Mouse (Mus musculus) lung, embryonic 14.5 days (tissue): ENCODE data around the gene Fmo3. TPM values are rescaled to one million over a fixed set of nuclear protein-coding genes. Genes with fewer than 3 reads are reported as not detected.

Experiments
- ATAC-seq: fragments of 200-750 bp; cut with Nextera tagmentation; 2 replicates; pipeline ENCODE4 v1.8.0; 2017; ENCODE audit warnings: mild to moderate bottlenecking, moderate TSS enrichment, moderate library complexity; ENCODE audit not compliant: insufficient read depth
- DNase-seq: peaks from one replicate; pipeline ENCODE4 v3.0.0-alpha.2; 2015
- H3K27ac ChIP-seq: fragments of 300-500 bp; sonication (generic); 2 replicates; pipeline ENCODE4 v1.5.1; 2014; ENCODE audit warnings: low read depth, mild to moderate bottlenecking, moderate library complexity
- H3K27me3 ChIP-seq: fragments of 300-500 bp; sonication (generic); 2 replicates; pipeline ENCODE4 v1.6.1; 2014; ENCODE audit warnings: low read length, control low read depth; ENCODE audit not compliant: insufficient read depth
- H3K36me3 ChIP-seq: fragments of 300-500 bp; sonication (generic); 2 replicates; pipeline ENCODE4 v1.6.1; 2014; ENCODE audit warnings: control low read depth; ENCODE audit not compliant: insufficient read depth
- H3K4me1 ChIP-seq: fragments of 300-500 bp; sonication (generic); 2 replicates; pipeline ENCODE4 v1.6.1; 2014; ENCODE audit warnings: antibody characterized with exemption, control low read depth; ENCODE audit not compliant: insufficient read depth
- H3K4me2 ChIP-seq: fragments of 300-500 bp; sonication (generic); 2 replicates; pipeline ENCODE4 v1.6.1; 2014; ENCODE audit warnings: mild to moderate bottlenecking
- H3K4me3 ChIP-seq: fragments of 300-500 bp; sonication (generic); 2 replicates; pipeline ENCODE4 v1.5.1; 2014; ENCODE audit warnings: low read depth, low read length
- H3K9ac ChIP-seq: fragments of 300-500 bp; sonication (generic); 2 replicates; pipeline ENCODE4 v1.6.1; 2014
- H3K9me3 ChIP-seq: fragments of 300-500 bp; sonication (generic); 2 replicates; pipeline ENCODE4 v1.6.1; 2016; ENCODE audit warnings: low read depth, low read length, control low read depth
- CTCF ChIP-seq: IDR thresholded peaks from 2 replicates; pipeline ENCODE4 v1.5.1; 2016; ENCODE audit warnings: antibody characterized with exemption, low read depth
- WGBS: fragments of 180-500 bp; shearing (Covaris S2); extraction: QIAGEN DNeasy Blood & Tissue Kit; methylation state at CpG from one replicate; pipeline ENCODE4 v1.1.7; 2014; 5-methylcytosine and 5-hydroxymethylcytosine counted together
- polyA plus RNA-seq: library from polyadenylated mRNA; unstranded; fragments of >200 nt; fragmentation: Nextera tagmentation; extraction: Ambion mirVana; gene quantifications from 2 replicates; pipeline ENCODE4 v1.2.1, GENCODE M21; 2014

Fmo3 gene
- polyA plus RNA-seq, 1 experiment from 2014 or later: not detected

GRCm38 (mm10) chr1:162986121-162986748 lies 1.9 kb upstream of the Fmo3 start:
- no peak overlapping the region for H3K4me3 ChIP-seq
- H3K9me3 ChIP-seq: no peaks in the 10 kb centered on the region
- TF ChIP-seq CTCF: no peak
- H3K9ac ChIP-seq: no peak overlapping the region
- no peaks in the 10 kb centered on the region for H3K4me1 ChIP-seq
- no peak for ATAC-seq
- no peaks in the 10 kb centered on the region for H3K27me3 ChIP-seq
- no peak for DNase-seq
- no peak overlapping the region for H3K27ac ChIP-seq
- no peaks in the 10 kb centered on the region for H3K36me3 ChIP-seq
- no peak overlapping the region for H3K4me2 ChIP-seq
- WGBS: 76% methylated on average over 2 of the region's 2 CpGs

GRCm38 (mm10) chr1:162963556-162963955 lies 20.8 kb downstream of the Fmo3 start:
- H3K27me3 ChIP-seq: no peaks in the 10 kb centered on the region
- no peaks in the 10 kb centered on the region for H3K9me3 ChIP-seq
- ATAC-seq (no peak), DNase-seq (no peak)
- WGBS: 65% methylated on average over 2 of the region's 2 CpGs
- H3K9ac ChIP-seq: no peak overlapping the region
- no peak overlapping the region for H3K4me3 ChIP-seq
- no peak for TF ChIP-seq CTCF
- H3K4me1 ChIP-seq: no peaks in the 10 kb centered on the region
- no peak overlapping the region for H3K27ac ChIP-seq
- no peak overlapping the region for H3K4me2 ChIP-seq
- H3K36me3 ChIP-seq: no peaks in the 10 kb centered on the region

- ATAC-seq (no peak), DNase-seq (no peak)
- 79% methylated on average over 1 of the region's 1 CpGs for WGBS
- H3K4me1 ChIP-seq: no peaks in the 10 kb centered on the region
- no peak overlapping the region for H3K9ac ChIP-seq
- no peak overlapping the region for H3K4me2 ChIP-seq
- H3K4me3 ChIP-seq: no peak overlapping the region
- TF ChIP-seq CTCF: no peak
- H3K36me3 ChIP-seq: no peaks in the 10 kb centered on the region
- H3K27me3 ChIP-seq: no peaks in the 10 kb centered on the region
- H3K9me3 ChIP-seq: no peaks in the 10 kb centered on the region
- H3K27ac ChIP-seq: no peak overlapping the region
These were observed 26.9 kb downstream of the Fmo3 start for GRCm38 (mm10) chr1:162957422-162957821.

GRCm38 (mm10) chr1:162953079-162953478 lies 31.2 kb downstream of the Fmo3 start:
- DNase-seq: no peak
- WGBS: 47% methylated on average over 2 of the region's 2 CpGs
- TF ChIP-seq CTCF: no peak

GRCm38 (mm10) chr1:162949763-162950162 lies 34.6 kb downstream of the Fmo3 start:
- Histone ChIP-seq H3K9ac (no peak overlapping the region), H3K9me3 (no peaks in the 10 kb centered on the region), H3K4me1 (no peaks in the 10 kb centered on the region), H3K4me3 (no peak overlapping the region), H3K27ac (no peak overlapping the region), H3K4me2 (no peak overlapping the region), H3K27me3 (no peaks in the 10 kb centered on the region), H3K36me3 (no peaks in the 10 kb centered on the region)
- ATAC-seq (no peak), DNase-seq (no peak)
- TF ChIP-seq CTCF: no peak
- WGBS: 78% methylated on average over 1 of the region's 1 CpGs

More at GRCm38 (mm10) chr1:162953079-162953478, 31.2 kb downstream of the Fmo3 start:
- Histone ChIP-seq H3K9me3 (no peaks in the 10 kb centered on the region), H3K4me1 (no peaks in the 10 kb centered on the region), H3K4me2 (no peak overlapping the region), H3K27ac (no peak overlapping the region), H3K4me3 (no peak overlapping the region), H3K36me3 (no peaks in the 10 kb centered on the region), H3K9ac (no peak overlapping the region), H3K27me3 (no peaks in the 10 kb centered on the region)
- ATAC-seq: no peak

- WGBS: 87% methylated on average over 6 of the region's 6 CpGs
- no peaks in the 10 kb centered on the region for H3K9me3 ChIP-seq
- TF ChIP-seq CTCF: no peak
These were observed 36.4 kb downstream of the Fmo3 start for GRCm38 (mm10) chr1:162947934-162948333.

GRCm38 (mm10) chr1:162946837-162947558 lies 37.3 kb downstream of the Fmo3 start:
- Histone ChIP-seq H3K4me2 (no peak overlapping the region), H3K9ac (no peak overlapping the region), H3K27me3 (no peaks in the 10 kb centered on the region), H3K4me3 (no peak overlapping the region), H3K9me3 (no peaks in the 10 kb centered on the region), H3K36me3 (no peaks in the 10 kb centered on the region), H3K4me1 (no peaks in the 10 kb centered on the region), H3K27ac (no peak overlapping the region)
- DNase-seq: no peak
- TF ChIP-seq CTCF: no peak
- WGBS: 74% methylated on average over 4 of the region's 4 CpGs
- no peak for ATAC-seq

More at GRCm38 (mm10) chr1:162947934-162948333, 36.4 kb downstream of the Fmo3 start:
- no peak overlapping the region for H3K4me3 ChIP-seq
- no peaks in the 10 kb centered on the region for H3K36me3 ChIP-seq
- no peak overlapping the region for H3K4me2 ChIP-seq
- no peak overlapping the region for H3K27ac ChIP-seq
- DNase-seq (no peak), ATAC-seq (no peak)
- no peaks in the 10 kb centered on the region for H3K4me1 ChIP-seq
- H3K27me3 ChIP-seq: no peaks in the 10 kb centered on the region
- H3K9ac ChIP-seq: no peak overlapping the region
